Mouse (Mus musculus): ENCODE results near the gene Pitpnc1.

The Pitpnc1 gene

DNA sequence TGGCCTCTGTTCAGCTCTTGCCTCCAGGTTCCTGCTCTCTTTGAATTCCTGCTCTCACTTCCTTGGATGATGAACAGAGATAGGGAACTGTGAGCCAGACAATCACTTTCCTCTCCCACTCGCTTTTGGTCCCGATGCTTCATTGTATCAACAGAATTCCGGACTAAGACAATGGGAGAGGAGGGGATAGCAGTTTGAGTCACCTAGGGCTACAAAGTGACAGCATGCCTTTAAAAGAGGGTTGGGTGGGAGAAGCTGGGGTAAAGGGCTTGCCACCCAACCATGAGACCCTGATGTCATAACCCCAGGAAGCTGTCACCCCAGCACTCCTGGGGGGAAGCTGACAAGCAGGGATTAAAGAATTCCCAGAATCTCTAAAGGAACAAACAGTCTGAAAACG, 127.5 kb downstream of the Pitpnc1 start:
- POLR2A ChIA-PET, result interaction anchor here in 1 of 4 experiments (0.9 to 1.4 kb wide), 2 partner anchors 24 to 27 kb away, joined by 3 read pairs; no protein-coding TSS in a partner anchor
- CTCF ChIA-PET, result interaction anchor here in 1 of 4 experiments (1.1 kb wide), 1 partner anchor 10 kb away, joined by 3 read pairs; no protein-coding TSS in a partner anchor

DNA sequence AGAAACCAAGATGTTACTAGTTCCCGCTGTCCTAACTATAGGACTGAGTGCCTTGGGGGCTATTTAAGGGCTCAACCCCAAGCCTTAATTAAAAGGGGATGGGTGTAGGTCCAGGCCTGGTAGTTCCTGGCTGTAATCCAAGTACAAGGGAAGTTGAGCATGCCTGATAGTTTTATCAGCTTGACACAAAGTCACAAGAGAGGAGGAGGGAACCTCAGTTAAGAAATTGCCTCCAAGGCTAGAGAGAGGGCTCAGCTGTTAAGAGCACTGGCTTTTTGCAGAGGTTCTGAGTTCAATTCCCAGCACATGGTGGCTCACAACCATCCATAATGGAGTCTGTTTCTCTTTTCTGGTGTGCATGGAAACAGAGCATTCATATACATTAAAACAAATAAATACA, 128.1 kb downstream of the Pitpnc1 start:
- POLR2A ChIA-PET, result interaction anchor here in 1 of 4 experiments (0.9 to 1.7 kb wide), 3 partner anchors 25 to 32 kb away, joined by 3 read pairs; no protein-coding TSS in a partner anchor
- CTCF ChIA-PET, result interaction anchor here in 1 of 4 experiments (0.7 kb wide), 1 partner anchor 1821 kb away, joined by 3 read pairs; no protein-coding TSS in a partner anchor

DNA sequence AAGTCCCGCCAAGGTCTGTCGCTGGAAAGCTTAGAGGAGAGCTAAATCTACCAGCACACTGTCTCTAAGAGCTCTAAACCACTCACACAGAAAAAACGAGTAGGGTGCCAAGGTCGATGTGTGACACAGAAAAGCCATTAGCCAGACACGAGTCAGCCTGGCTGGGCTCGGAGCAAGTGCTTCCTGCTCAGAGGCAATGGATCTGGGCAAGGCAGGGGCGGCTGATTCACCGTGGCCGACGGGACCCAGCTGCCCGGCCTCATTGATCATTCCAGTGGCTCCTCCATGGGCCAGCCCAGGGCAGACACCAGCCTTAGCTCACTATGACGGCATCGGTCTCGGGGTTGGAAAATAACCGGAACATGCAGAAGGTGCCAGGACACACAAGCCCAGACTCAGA, 129.2 kb downstream of the Pitpnc1 start:
- ChIA-PET CTCF (interaction anchor here in 3 of 4 experiments (0.6 to 0.9 kb wide), 3 partner anchors 9 to 187 kb away, joined by 3 read pairs; no protein-coding TSS in a partner anchor), POLR2A (interaction anchor here in 1 of 4 experiments (0.9 to 1.7 kb wide), 3 partner anchors 10 to 35 kb away, joined by 3 read pairs; no protein-coding TSS in a partner anchor)

DNA sequence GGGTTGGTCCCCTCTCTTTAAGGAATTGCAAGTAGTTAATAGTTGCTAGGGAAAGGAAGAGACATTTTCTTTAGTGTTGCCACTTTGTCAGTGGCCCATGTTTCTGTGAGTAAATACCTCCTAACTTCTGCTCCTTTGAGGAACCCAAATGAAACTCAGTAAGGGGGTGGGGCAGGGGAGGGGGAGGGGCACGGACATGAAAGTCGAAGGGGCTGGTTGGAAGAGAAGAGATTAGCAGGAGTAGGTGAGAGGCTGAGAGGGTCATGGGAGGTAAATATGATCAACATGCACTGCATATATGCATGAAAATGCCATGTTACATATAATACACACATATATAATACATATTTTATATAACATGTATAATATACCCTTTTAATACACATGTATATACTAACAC, 129.7 kb downstream of the Pitpnc1 start:
- CTCF ChIA-PET, result interaction anchor here in 3 of 4 experiments (0.5 to 0.9 kb wide), 5 partner anchors 9 to 186 kb away, joined by 3 to 8 read pairs (median 3); no protein-coding TSS in a partner anchor
- POLR2A ChIA-PET, result interaction anchor here in 3 of 4 experiments (0.6 to 1.0 kb wide), 7 partner anchors 10 to 362 kb away, joined by 3 read pairs; no protein-coding TSS in a partner anchor

DNA sequence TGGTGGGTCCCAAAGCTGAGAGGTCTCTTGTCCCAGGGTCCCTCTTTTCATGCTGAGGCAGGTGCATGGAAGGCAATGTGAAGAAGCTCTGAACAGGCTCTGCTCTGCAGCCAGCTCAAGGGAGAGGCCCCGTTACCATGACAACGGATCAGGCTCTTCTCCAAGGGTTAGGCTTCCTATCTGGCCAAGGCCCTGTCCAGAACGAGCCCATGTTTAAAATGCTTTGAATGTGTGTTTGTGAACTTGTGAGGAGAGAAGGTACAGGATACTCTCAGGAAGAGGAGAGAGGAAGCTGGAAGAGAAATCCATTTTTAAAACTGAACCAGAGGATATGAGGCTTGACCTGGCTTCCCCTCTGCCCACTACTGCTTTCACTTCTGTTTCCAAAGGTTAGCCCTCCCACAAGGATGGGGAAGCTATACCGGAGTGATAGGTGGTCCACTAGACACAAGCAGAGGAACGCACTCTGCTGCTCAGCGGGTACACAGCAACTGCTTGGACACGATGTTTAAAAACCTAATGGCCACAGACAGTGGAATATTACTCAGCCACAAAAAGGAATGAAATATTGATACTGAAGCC, 131.2 kb downstream of the Pitpnc1 start:
- ChIA-PET CTCF (interaction anchor here in 2 of 4 experiments (0.6 to 1.0 kb wide), 2 partner anchors 123 to 138 kb away, joined by 3 to 4 read pairs; no protein-coding TSS in a partner anchor), POLR2A (interaction anchor here in 1 of 4 experiments (1.1 kb wide), 1 partner anchor 9 kb away, joined by 3 read pairs; no protein-coding TSS in a partner anchor)

DNA sequence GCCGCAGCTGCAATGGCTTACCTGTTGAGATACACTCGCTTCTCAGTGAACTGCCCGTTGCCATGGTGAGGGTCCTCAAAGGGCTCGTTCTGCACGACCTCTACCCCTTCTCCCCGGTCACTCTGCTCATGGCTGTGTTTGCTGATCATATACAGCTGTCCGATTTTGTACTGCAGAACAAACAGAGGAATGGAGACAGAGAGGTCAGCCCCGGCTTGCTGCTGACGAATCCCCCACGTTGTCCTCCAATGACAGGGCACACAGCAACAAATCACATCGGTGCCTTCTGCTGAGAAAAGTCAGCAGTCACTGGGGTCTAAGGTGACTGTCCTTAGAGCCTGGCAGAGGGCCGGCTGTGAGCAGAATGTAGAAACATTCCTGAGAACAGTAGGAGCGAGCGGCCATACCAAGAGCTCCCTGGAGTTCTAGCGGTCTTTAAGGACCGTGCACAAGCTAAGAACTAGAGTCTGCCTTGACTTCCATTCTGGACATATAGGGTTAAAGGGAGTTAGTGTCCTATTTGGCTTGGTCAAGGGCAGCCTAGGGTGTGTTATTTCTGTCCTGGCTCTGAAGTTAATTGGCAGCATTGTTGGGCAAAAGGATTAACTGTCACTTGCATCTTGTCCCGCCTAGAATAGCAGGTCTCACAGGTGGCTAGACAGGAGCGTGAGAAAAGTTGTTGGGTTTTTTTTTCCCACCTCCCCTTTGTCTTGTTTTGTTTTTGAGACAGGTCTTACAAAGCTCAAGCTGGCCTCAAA, 132.9 kb downstream of the Pitpnc1 start:
- ChIA-PET POLR2A (interaction anchor here in 2 of 4 experiments (0.8 to 1.5 kb wide), 4 partner anchors 10 to 27 kb away, joined by 3 to 5 read pairs (median 4); no protein-coding TSS in a partner anchor), CTCF (interaction anchor here in 3 of 4 experiments (0.6 to 1.2 kb wide), 4 partner anchors 8 to 232 kb away, joined by 3 to 6 read pairs (median 4); no protein-coding TSS in a partner anchor)

DNA sequence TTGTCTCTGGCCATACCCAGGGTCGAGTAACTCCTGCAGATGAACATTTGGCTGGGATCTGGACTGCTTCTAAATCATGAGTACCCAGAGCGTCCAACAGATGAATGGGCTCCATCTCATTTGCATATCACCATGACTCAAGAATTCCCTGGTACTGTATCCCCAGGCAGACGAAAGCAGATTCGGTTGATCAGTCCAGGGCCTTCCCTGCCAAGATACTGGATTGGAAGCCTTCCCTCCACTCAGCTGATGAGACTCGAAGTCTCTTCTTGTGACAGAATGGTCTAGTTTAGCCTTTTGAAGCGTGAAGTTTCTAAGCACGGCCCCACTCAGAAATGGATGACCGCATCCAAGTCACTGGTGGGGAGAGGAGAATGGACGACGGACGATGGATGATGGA, 134.7 kb downstream of the Pitpnc1 start:
- POLR2A ChIA-PET, result interaction anchor here in 2 of 4 experiments (0.6 to 2.4 kb wide), 5 partner anchors 12 to 35 kb away, joined by 3 to 8 read pairs (median 4); no protein-coding TSS in a partner anchor
- CTCF ChIA-PET, result interaction anchor here in 3 of 4 experiments (0.6 to 1.0 kb wide), 4 partner anchors 13 to 127 kb away, joined by 3 to 5 read pairs (median 4); no protein-coding TSS in a partner anchor

DNA sequence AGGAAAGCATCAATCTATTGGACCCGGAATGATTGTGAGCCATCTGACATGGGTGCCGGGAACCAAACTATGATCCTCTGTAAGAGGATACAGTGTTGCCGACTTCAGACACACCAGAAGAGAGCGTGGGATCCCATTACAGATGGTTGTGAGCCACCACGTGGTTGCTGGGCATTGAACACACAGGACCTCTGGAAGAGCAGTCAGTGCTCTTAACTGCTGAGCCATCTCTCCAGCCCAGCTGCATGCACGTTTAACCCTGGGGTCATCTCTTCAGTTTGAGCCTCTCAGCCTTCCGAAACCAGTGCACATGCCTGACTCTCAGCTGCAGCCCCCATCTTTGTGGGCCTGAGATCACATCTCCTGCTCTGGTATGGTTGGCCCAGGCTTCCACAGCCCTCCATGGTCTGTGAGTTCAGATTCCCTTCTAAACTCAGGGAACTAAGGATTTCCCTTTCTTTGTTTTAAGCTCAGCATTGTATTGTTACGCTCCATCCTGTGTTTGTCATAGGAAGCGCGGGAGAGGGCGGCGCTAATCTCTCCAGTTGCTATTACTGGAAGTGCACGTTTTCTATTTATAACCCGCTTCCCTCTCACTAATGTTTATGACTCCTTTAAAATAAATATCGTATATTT, 135.5 kb downstream of the Pitpnc1 start:
- CTCF ChIA-PET, result interaction anchor here in 3 of 4 experiments (0.6 to 1.0 kb wide), 6 partner anchors 12 to 127 kb away, joined by 3 to 4 read pairs (median 3); no protein-coding TSS in a partner anchor
- POLR2A ChIA-PET, result interaction anchor here in 2 of 4 experiments (1.0 to 2.4 kb wide), 4 partner anchors 13 to 36 kb away, joined by 3 to 8 read pairs (median 4); no protein-coding TSS in a partner anchor

DNA sequence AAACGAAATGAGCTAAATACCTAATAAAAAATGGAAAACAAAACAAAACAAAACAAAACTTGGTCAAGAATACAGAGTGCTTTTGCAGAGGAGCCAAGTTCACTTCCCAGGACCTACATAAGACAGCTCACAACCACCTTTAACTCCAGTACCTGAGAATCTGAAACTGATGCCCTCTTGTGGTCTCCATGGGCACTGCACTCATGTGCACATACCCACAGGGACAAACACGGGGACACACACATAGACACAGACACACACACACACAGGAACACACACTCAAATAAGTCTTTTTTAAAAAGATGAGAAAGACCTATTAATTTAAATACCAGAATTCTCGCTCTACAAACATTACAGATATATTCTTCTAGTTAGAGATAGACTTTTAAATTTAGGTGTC, 137.6 kb downstream of the Pitpnc1 start:
- CTCF ChIA-PET, result interaction anchor here (0.6 to 1.9 kb wide), 16 partner anchors 8 to 813 kb away, joined by 3 to 8 read pairs (median 4); no protein-coding TSS in a partner anchor
- POLR2A ChIA-PET, result interaction anchor here in 2 of 4 experiments (0.7 to 1.4 kb wide), 9 partner anchors 9 to 130 kb away, joined by 3 to 5 read pairs (median 4); no protein-coding TSS in a partner anchor

DNA sequence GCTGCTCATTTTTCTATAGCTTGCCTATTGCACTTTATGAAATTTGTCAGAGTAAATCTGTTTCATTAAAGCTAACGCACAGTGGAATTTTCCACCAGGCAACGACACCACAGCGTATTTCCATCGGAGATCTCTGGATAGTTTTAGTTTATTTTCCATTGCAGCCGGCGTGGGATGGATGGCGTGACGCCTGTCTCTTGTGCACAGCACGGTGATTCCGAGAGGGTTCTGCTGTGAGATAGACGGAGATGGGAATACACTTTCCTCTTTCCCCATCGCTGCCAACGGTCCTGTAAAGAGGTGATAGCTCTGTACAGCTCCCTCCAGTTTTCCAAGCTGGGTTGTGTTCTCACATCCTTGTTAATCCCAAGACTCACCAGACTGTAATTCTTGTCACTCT, 138.2 kb downstream of the Pitpnc1 start:
- ChIA-PET POLR2A (interaction anchor here in 3 of 4 experiments (0.7 to 1.4 kb wide), 10 partner anchors 9 to 130 kb away, joined by 3 to 5 read pairs (median 4); no protein-coding TSS in a partner anchor), CTCF (interaction anchor here (0.6 to 1.9 kb wide), 19 partner anchors 9 to 813 kb away, joined by 3 to 8 read pairs (median 4); no protein-coding TSS in a partner anchor)

DNA sequence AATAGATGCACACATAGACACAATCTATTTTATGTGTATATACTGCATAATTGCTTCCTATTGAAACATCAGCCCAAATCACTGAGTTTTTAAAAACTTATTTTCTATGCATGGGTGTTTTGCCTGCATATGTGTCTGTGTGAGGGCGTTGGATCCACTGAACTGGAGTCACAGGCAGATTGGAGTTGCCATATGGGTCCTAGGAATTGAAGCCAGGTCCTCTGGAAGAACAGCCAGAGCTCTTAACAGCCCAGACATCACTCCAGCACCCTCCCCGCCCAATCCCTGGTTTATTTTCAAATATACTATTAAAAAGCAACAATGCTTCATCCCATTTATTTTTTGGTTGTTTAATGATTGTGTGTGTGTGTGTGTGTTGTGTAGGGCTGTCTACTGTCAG, 139.1 kb downstream of the Pitpnc1 start:
- ChIA-PET CTCF (interaction anchor here (0.6 to 1.9 kb wide), 4 partner anchors 10 to 75 kb away, joined by 3 to 8 read pairs (median 4); no protein-coding TSS in a partner anchor), POLR2A (interaction anchor here in 2 of 4 experiments (0.7 to 1.4 kb wide), 5 partner anchors 10 to 131 kb away, joined by 3 to 5 read pairs (median 3); no protein-coding TSS in a partner anchor)

DNA sequence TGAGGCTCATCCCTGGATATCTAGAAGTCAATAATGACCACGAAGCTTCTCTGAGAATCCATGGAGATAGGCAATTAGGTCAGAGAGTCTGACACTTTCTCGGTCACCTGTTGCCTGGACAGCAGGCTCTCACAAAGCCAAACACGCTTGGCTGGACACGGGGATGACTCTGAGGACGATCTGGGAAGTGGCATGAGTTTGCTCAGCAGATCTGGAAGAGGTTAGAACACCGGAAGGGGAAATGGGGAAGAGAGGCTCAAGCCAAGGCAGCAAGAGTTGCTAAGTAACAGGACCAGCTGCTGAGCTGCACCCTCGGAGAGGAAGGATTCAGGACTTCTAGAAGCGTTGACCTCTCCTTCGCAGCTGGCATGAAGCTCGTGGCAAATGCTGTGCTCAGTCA, 143.2 kb downstream of the Pitpnc1 start:
- POLR2A ChIA-PET, result no interaction called here
- CTCF ChIA-PET, result no interaction called here

DNA sequence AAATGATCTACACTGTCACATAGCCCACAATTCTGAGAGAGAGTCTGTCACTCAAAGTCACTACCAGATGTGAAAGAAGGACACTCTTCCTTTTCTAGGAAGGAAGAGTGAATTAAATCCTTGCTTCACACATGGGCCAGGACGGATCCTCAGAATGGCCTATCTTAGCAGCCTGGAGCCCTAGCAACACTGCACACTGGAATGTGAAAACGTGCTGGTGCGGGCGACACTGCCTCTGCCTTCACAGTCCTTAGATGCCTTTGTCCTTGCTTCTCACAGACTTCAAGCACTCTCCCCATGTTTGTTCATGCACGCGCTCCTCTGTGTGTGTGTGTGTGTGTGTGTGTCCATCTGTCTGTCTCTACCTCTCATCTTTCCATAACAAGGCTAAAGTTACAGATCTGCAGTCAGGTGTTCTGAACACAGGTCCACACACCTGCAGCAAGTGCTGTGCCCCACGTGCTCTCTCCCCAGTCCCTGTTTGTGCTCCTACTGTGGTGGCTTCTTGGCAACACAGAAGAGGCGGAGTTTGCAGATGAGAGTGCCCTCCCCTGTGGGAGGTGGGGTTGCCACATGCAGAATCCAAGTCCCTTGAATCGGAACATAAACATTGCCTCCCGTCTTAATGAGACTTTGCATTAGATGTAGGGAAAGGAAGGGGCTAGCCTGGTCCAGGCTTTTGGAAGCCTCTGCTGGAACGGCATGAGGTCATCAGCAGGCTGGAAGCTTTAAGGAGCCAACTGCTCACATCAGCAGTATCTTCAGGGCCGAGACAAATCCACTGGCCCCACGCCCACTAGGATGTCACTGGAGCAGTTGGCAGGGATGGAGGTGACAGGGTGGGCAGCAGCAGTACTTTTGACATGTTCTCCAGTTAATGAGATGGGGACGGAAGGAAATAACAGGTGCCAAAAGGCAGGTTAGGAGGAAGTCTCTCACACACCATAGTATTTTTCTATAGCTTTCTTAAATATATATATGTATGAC, 144.5 kb downstream of the Pitpnc1 start:
- ChIA-PET POLR2A (interaction anchor here in 2 of 4 experiments (0.6 kb wide), 2 partner anchors 41 to 83 kb away, joined by 4 read pairs; no protein-coding TSS in a partner anchor), CTCF (no interaction called here)

DNA sequence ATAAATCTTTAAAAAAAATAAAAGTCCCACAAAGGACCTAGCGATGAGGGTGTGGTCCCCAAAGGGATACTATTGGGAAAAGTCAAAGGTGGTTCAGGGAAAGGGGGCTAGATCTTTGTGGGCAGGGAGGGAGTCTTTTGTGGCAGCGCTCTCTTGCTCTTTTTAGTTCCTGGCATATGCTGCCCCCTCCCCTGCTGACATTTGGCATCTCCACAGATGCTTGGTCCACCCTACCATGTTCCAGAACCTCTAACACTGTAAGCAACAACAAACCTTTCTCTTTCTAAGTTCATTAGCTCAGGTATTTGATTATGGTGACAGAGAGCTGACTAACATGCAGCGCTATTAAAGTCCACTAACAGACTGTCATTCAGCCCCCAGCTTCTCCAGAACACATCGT, 145.3 kb downstream of the Pitpnc1 start:
- CTCF ChIA-PET, result no interaction called here
- POLR2A ChIA-PET, result interaction anchor here in 2 of 4 experiments (0.6 kb wide), 2 partner anchors 40 to 83 kb away, joined by 4 read pairs; no protein-coding TSS in a partner anchor

DNA sequence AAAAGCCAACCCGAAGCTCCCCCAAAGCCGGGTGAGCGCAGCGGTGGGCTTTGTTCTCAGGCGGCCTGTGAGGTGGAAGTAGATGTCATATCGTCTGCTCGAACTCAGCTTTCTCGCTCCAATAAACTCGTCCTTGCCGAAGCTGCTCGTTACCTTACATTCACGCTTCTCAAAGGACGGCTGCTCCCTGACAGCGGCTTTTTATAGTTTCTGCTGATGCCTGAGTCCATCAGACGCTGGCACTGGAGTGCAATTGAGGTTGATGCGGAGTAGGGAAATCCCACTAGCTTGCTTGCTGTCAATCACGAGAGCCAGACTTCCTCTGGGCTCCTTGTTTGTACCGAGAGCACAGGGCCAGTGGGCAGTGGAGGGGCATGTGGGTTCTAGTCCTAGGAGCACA, 147.3 kb downstream of the Pitpnc1 start:
- POLR2A ChIA-PET, result interaction anchor here in 3 of 4 experiments (0.5 to 1.6 kb wide), 13 partner anchors 9 to 169 kb away, joined by 3 to 9 read pairs (median 3); no protein-coding TSS in a partner anchor
- CTCF ChIA-PET, result interaction anchor here in 3 of 4 experiments (0.5 to 1.6 kb wide), 8 partner anchors 10 to 304 kb away, joined by 3 to 5 read pairs (median 4); no protein-coding TSS in a partner anchor

DNA sequence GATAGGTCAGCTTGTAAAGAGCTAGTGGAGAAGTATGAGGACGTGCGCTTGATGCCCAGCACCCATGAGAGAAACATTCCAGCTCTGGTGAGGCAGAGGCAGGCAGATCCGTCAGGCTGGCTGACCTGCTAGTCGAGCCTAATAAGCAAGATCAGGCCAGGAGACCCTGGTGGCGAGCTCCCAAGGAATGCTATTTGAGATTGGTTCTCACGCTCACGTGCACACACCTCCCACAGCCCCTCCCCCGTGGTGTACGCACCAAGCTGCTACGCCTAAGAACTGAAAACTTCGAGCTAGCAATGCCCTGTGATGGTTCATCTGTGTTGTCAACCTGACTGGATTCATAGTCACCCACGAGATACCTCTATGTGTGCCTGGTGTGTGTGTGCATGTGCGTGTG, 148.3 kb downstream of the Pitpnc1 start:
- POLR2A ChIA-PET, result interaction anchor here in 2 of 4 experiments (1.1 to 1.6 kb wide), 6 partner anchors 10 to 168 kb away, joined by 3 to 4 read pairs (median 3); no protein-coding TSS in a partner anchor
- CTCF ChIA-PET, result interaction anchor here (0.5 to 2.0 kb wide), 11 partner anchors 11 to 593 kb away, joined by 3 to 5 read pairs (median 4); no protein-coding TSS in a partner anchor
